Mouse (Mus musculus) spleen, embryonic (tissue): ENCODE results near the gene Gm21149.
"Not testable (repeated sequence)": the region's sequence is repeated elsewhere in the genome, so short reads cannot be mapped to it uniquely, and the experiment has no call there.

Source experiments
- CTCF ChIA-PET: fragments of 350-600 bp; sonication (Branson Sonifier 250); formaldehyde crosslinking; loops from one replicate; lab custom pipeline; 2022; lab: Charles Lee

Gene Gm21149

GRCm38 (mm10) chr5:15461613-15462012 lies 14.7 kb downstream of the Gm21149 start:
- CTCF ChIA-PET = not testable (repeated sequence)

- CTCF ChIA-PET = not testable (repeated sequence)
Observed at GRCm38 (mm10) chr5:15457865-15458571, 18.3 kb downstream of the Gm21149 start.
